Mouse (Mus musculus): ENCODE data around the gene 2900011O08Rik. TPM values are rescaled to one million over a fixed set of nuclear protein-coding genes. Genes with fewer than 3 reads are reported as not detected.

Gene 2900011O08Rik
- polyA plus RNA-seq, 1 experiment from 2014 or later = 0.84 TPM

GRCm38 (mm10) chr16:14137976-14138561, 151.7 kb downstream of the 2900011O08Rik start:
- ATAC-seq (replicated peaks; ENCODE audit: low FRiP score, low read depth) (no peak), DNase-seq (ENCODE audit: low spot score) (no peak)
- Histone ChIP-seq H3K4me2 (ENCODE audit: low read length) (no peak overlapping the region), H3K36me3 (ENCODE audit: insufficient read depth, low read length) (peaks cover 64% of the 10 kb centered on the region), H3K27ac (no peak overlapping the region), H3K4me3 (replicated peaks; ENCODE audit: low read depth, low read length) (no peak overlapping the region), H3K4me1 (replicated peaks; ENCODE audit: insufficient read depth, low read length) (no peaks in the 10 kb centered on the region), H3K9me3 (replicated peaks; ENCODE audit: low read length) (no peaks in the 10 kb centered on the region), H3K27me3 (ENCODE audit: insufficient read depth, low read length) (no peaks in the 10 kb centered on the region), H3K9ac (ENCODE audit: low read depth, low read length) (no peak overlapping the region)
- no peak for TF ChIP-seq CTCF (IDR thresholded peaks at IDR 0.05; ENCODE audit: low read depth)
- WGBS = 89% methylated on average over 1 of the region's 1 CpGs

GRCm38 (mm10) chr16:14139106-14139505, 152.7 kb downstream of the 2900011O08Rik start:
- H3K9me3 ChIP-seq (replicated peaks; ENCODE audit: low read length) = no peaks in the 10 kb centered on the region
- no peak overlapping the region for H3K4me3 ChIP-seq (replicated peaks; ENCODE audit: low read depth, low read length)
- no peak overlapping the region for H3K27ac ChIP-seq
- TF ChIP-seq CTCF (IDR thresholded peaks at IDR 0.05; ENCODE audit: low read depth) = no peak
- ATAC-seq (replicated peaks; ENCODE audit: low FRiP score, low read depth) = no peak
- no peak overlapping the region for H3K9ac ChIP-seq (ENCODE audit: low read depth, low read length)
- no peaks in the 10 kb centered on the region for H3K4me1 ChIP-seq (replicated peaks; ENCODE audit: insufficient read depth, low read length)
- DNase-seq (ENCODE audit: low spot score) = no peak
- peaks cover 64% of the 10 kb centered on the region for H3K36me3 ChIP-seq (ENCODE audit: insufficient read depth, low read length)
- no peak overlapping the region for H3K4me2 ChIP-seq (ENCODE audit: low read length)
- H3K27me3 ChIP-seq (ENCODE audit: insufficient read depth, low read length) = no peaks in the 10 kb centered on the region

- no peak for TF ChIP-seq CTCF (IDR thresholded peaks at IDR 0.05; ENCODE audit: low read depth)
- Histone ChIP-seq H3K27ac (no peak overlapping the region), H3K4me2 (ENCODE audit: low read length) (no peak overlapping the region), H3K9me3 (replicated peaks; ENCODE audit: low read length) (no peaks in the 10 kb centered on the region), H3K4me3 (replicated peaks; ENCODE audit: low read depth, low read length) (no peak overlapping the region), H3K9ac (ENCODE audit: low read depth, low read length) (no peak overlapping the region), H3K4me1 (replicated peaks; ENCODE audit: insufficient read depth, low read length) (no peaks in the 10 kb centered on the region), H3K27me3 (ENCODE audit: insufficient read depth, low read length) (no peaks in the 10 kb centered on the region), H3K36me3 (ENCODE audit: insufficient read depth, low read length) (peaks cover 61% of the 10 kb centered on the region)
- no peak for ATAC-seq (replicated peaks; ENCODE audit: low FRiP score, low read depth)
- 80% methylated on average over 3 of the region's 3 CpGs for WGBS
- no peak for DNase-seq (ENCODE audit: low spot score)
These were observed 156.9 kb downstream of the 2900011O08Rik start for GRCm38 (mm10) chr16:14143298-14143697.

GRCm38 (mm10) chr16:14147712-14148111, 161.3 kb downstream of the 2900011O08Rik start:
- peak; percentile 49 for TF ChIP-seq CTCF (IDR thresholded peaks at IDR 0.05; ENCODE audit: low read depth)
- peaks cover 43% of the 10 kb centered on the region for H3K36me3 ChIP-seq (ENCODE audit: insufficient read depth, low read length)

More at GRCm38 (mm10) chr16:14147712-14148111, 161.3 kb downstream of the 2900011O08Rik start:
- ATAC-seq (replicated peaks; ENCODE audit: low FRiP score, low read depth) (no peak), DNase-seq (ENCODE audit: low spot score) (no peak)
- Histone ChIP-seq H3K9me3 (replicated peaks; ENCODE audit: low read length) (no peaks in the 10 kb centered on the region), H3K4me2 (ENCODE audit: low read length) (no peak overlapping the region), H3K9ac (ENCODE audit: low read depth, low read length) (no peak overlapping the region), H3K4me1 (replicated peaks; ENCODE audit: insufficient read depth, low read length) (no peaks in the 10 kb centered on the region), H3K27me3 (ENCODE audit: insufficient read depth, low read length) (no peaks in the 10 kb centered on the region), H3K27ac (no peak overlapping the region), H3K4me3 (replicated peaks; ENCODE audit: low read depth, low read length) (no peak overlapping the region)

Small RNAs within 50 kb of the gene (microRNA-seq; reads per million reads assigned to microRNA genes)
- gene Gm27671 = not detected

Other genes starting within 250 kb of the 2900011O08Rik start
- 47.0 and 51.5 TPM in 2 replicates for gene Rrn3, start 205.9 kb upstream of the 2900011O08Rik start, polyA plus RNA-seq (2015; fragmentation: Nextera tagmentation; extraction: Ambion mirVana)
- 167 and 169 TPM in 2 replicates for gene Ntan1, start 167.8 kb upstream of the 2900011O08Rik start, polyA plus RNA-seq (2015; fragmentation: Nextera tagmentation; extraction: Ambion mirVana)
- 58.0 and 59.8 TPM in 2 replicates for gene Pdxdc1, start 83.5 kb upstream of the 2900011O08Rik start, polyA plus RNA-seq (2015; fragmentation: Nextera tagmentation; extraction: Ambion mirVana)
- gene Mpv17l, start 83.4 kb upstream of the 2900011O08Rik start, polyA plus RNA-seq (2015; fragmentation: Nextera tagmentation; extraction: Ambion mirVana) = 23.7 and 27.6 TPM in 2 replicates
- gene Ifitm7, start 284 bp downstream of the 2900011O08Rik start, polyA plus RNA-seq (2015; fragmentation: Nextera tagmentation; extraction: Ambion mirVana) = 0.22 TPM in 1 of 2 replicates, not detected in the other
- 67.3 and 75.6 TPM in 2 replicates for gene Nde1, start 176.7 kb downstream of the 2900011O08Rik start, polyA plus RNA-seq (2015; fragmentation: Nextera tagmentation; extraction: Ambion mirVana)
- gene Marf1, start 176.7 kb downstream of the 2900011O08Rik start, polyA plus RNA-seq (2015; fragmentation: Nextera tagmentation; extraction: Ambion mirVana) = 10.2 and 11.3 TPM in 2 replicates

Measured in kidney, postnatal 0 days (tissue).